Mouse (Mus musculus) embryonic fibroblast, embryonic 13.5 days (primary cell): Measurements from ENCODE around the gene Tssk2.

Source experiments
- CTCF ChIP-seq: IDR thresholded peaks from 2 replicates; pipeline ENCODE4 v1.5.1; 2011; ENCODE audit warnings: mild to moderate bottlenecking, control low read depth, low read length, moderate library complexity, borderline replicate concordance; ENCODE audit not compliant: insufficient read depth
- POLR2A ChIP-seq: IDR thresholded peaks from 2 replicates; pipeline ENCODE4 v1.6.1; 2011; ENCODE audit warnings: low read depth, mild to moderate bottlenecking, control low read depth, low read length, moderate library complexity

DNA sequence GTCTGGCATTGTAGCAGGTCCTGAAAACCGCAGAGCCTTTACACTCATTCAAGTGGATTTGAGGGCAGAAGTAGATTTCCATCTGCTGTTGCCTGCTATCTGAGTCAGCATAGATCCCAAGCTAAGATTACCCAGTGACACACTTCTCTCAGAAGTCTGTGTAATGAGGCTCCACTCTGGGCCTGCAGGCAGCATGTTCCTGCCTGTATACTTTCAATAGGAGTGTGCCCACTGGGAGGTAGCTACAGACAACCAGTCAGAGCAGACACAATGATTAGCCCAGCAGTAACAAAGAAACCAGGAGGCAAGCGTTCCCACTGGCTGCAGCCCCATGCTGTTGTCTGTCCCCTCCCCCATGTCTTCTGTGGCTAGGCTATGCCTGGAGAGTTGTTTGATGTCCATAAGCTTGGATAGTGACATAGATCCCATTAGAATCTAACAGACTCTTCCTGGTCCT is 51.0 kb downstream of the Tssk2 start:
- TF ChIP-seq POLR2A (no peak), CTCF (no peak)
